Mouse (Mus musculus): ENCODE data around the gene Ppm1d. TPM values are rescaled to one million over a fixed set of nuclear protein-coding genes. Genes with fewer than 3 reads are reported as not detected.

The Ppm1d gene
- total and polyA plus RNA-seq, 3 experiments, result 19.0 to 26.4 (median 25.1) TPM

GRCm38 (mm10) chr11:85264635-85265034 is 46.4 kb upstream of the Ppm1d start:
- dilution Hi-C loops (cut with MboI; ENCODE audit: extremely low pct_ligation_motif_present, extremely low pct_unique_long_range_greater_than_20kb, low sequenced_read_pairs), result no loop called here
- H3K9ac ChIP-seq (ENCODE audit: insufficient read depth, low read depth), result no peak overlapping the region
- TF ChIP-seq HCFC1 (IDR thresholded peaks at IDR 0.05; ENCODE audit: low read depth, low read length) (no peak), NRF1 (IDR thresholded peaks at IDR 0.05; ENCODE audit: low read depth, low read length) (no peak), EP300 (IDR thresholded peaks at IDR 0.05; ENCODE audit: low read length) (no peak), RAD21 (IDR thresholded peaks at IDR 0.05; ENCODE audit: low read depth, low read length) (no peak), E2F4 (IDR thresholded peaks at IDR 0.05; ENCODE audit: insufficient replicate concordance, low read depth, low read length) (no peak), MAZ (IDR thresholded peaks at IDR 0.05; ENCODE audit: low read depth, low read length) (no peak), ZMIZ1 (IDR thresholded peaks at IDR 0.05; ENCODE audit: low read depth, low read length) (no peak), TCF12 (IDR thresholded peaks at IDR 0.05; ENCODE audit: low read depth, low read length) (no peak), USF2 (conservative IDR thresholded peaks at IDR 0.05; ENCODE audit: low read depth, low read length) (no peak), ZC3H11A (IDR thresholded peaks at IDR 0.05; ENCODE audit: low read depth, low read length) (no peak), RCOR1 (conservative IDR thresholded peaks at IDR 0.05; ENCODE audit: low read depth, low read length) (no peak), MXI1 (IDR thresholded peaks at IDR 0.05; ENCODE audit: low read depth, low read length) (no peak), POLR2AphosphoS2 (IDR thresholded peaks at IDR 0.05; ENCODE audit: low read depth, low read length) (no peak), IRF4 (IDR thresholded peaks at IDR 0.05; ENCODE audit: low read depth, low read length) (no peak)

GRCm38 (mm10) chr11:85267393-85267792 is 43.7 kb upstream of the Ppm1d start:
- H3K9me3 ChIP-seq (replicated peaks; ENCODE audit: low read length), result no peaks in the 10 kb centered on the region
- dilution Hi-C loops (cut with MboI; ENCODE audit: extremely low pct_ligation_motif_present, extremely low pct_unique_long_range_greater_than_20kb, low sequenced_read_pairs) (no loop called here), in situ Hi-C loops (cut with MboI; ENCODE audit: low pct_ligation_motif_present, low pct_unique_long_range_greater_than_20kb, low sequenced_read_pairs) (no loop called here)
- no peak overlapping the region for H3K4me2 ChIP-seq (ENCODE audit: insufficient read depth, low read depth, poor library complexity, severe bottlenecking)
- H3K27me3 ChIP-seq (replicated peaks), result no peaks in the 10 kb centered on the region
- no peak overlapping the region for H3K4me3 ChIP-seq (replicated peaks in 1 of 3; ENCODE audit: low read depth in 2 of 3, low read length in 2 of 3, poor library complexity in 1 of 3)
- no peak for DNase-seq (ENCODE audit: extremely low read depth)
- H3K27ac ChIP-seq (ENCODE audit: insufficient read depth, low read depth), result no peak overlapping the region
- TF ChIP-seq MXI1 (IDR thresholded peaks at IDR 0.05; ENCODE audit: low read depth, low read length), result no peak
- no peak for TF ChIP-seq PAX5 (IDR thresholded peaks at IDR 0.05; ENCODE audit: low read length)
- TF ChIP-seq KAT2A (IDR thresholded peaks at IDR 0.05; ENCODE audit: insufficient replicate concordance, low read length), result no peak
- TF ChIP-seq NELFE (IDR thresholded peaks at IDR 0.05; ENCODE audit: low read depth, low read length), result no peak
- no peak for TF ChIP-seq RAD21 (IDR thresholded peaks at IDR 0.05; ENCODE audit: low read depth, low read length)
- no peak for TF ChIP-seq CHD1 (IDR thresholded peaks at IDR 0.05; ENCODE audit: low read depth, low read length)
- TF ChIP-seq ELF1 (IDR thresholded peaks at IDR 0.05; ENCODE audit: low read depth, low read length), result no peak
- TF ChIP-seq SMC3 (IDR thresholded peaks at IDR 0.05; ENCODE audit: low read depth, low read length), result no peak
- no peak for TF ChIP-seq CTCF (conservative IDR thresholded peaks at IDR 0.05 in 1 of 2, IDR thresholded peaks at IDR 0.05 in 1 of 2; ENCODE audit: low read depth in 2 of 2, low read length in 2 of 2)
- no peak for TF ChIP-seq CHD2 (IDR thresholded peaks at IDR 0.05; ENCODE audit: low read length)
- TF ChIP-seq ETS1 (conservative IDR thresholded peaks at IDR 0.05; ENCODE audit: low read depth, low read length), result no peak
- TF ChIP-seq ZKSCAN1 (IDR thresholded peaks at IDR 0.05; ENCODE audit: borderline replicate concordance, low read depth, low read length), result no peak
- TF ChIP-seq POLR2A (IDR thresholded peaks at IDR 0.05; ENCODE audit: low read depth, low read length), result no peak
- no peak for TF ChIP-seq MAZ (IDR thresholded peaks at IDR 0.05; ENCODE audit: low read depth, low read length)
- TF ChIP-seq MEF2A (IDR thresholded peaks at IDR 0.05; ENCODE audit: borderline replicate concordance, low read depth, low read length), result no peak
- TF ChIP-seq ZMIZ1 (IDR thresholded peaks at IDR 0.05; ENCODE audit: low read depth, low read length), result no peak
- TF ChIP-seq JUND (conservative IDR thresholded peaks at IDR 0.05; ENCODE audit: low read depth, low read length), result no peak
- no peak for TF ChIP-seq USF2 (conservative IDR thresholded peaks at IDR 0.05; ENCODE audit: low read depth, low read length)
- no peak for TF ChIP-seq TCF12 (IDR thresholded peaks at IDR 0.05; ENCODE audit: low read depth, low read length)
- TF ChIP-seq SIN3A (IDR thresholded peaks at IDR 0.05; ENCODE audit: low read length), result no peak
- H3K4me1 ChIP-seq (ENCODE audit: control insufficient read depth in 1 of 2, insufficient read depth in 2 of 2), result peaks cover 0 to 6% of the 10 kb centered on the region in 2 experiments; a peak in 2 of 4 replicates
- H3K79me2 ChIP-seq (replicated peaks; ENCODE audit: control insufficient read depth, extremely low read depth, insufficient read depth, poor library complexity, severe bottlenecking), result no peaks in the 10 kb centered on the region
- no peak overlapping the region for H3K9ac ChIP-seq (ENCODE audit: insufficient read depth, low read depth)
- no peaks in the 10 kb centered on the region for H3K36me3 ChIP-seq (replicated peaks in 1 of 2; ENCODE audit: control insufficient read depth in 1 of 2, insufficient read depth in 1 of 2, low read length in 1 of 2)

More at GRCm38 (mm10) chr11:85264635-85265034, 46.4 kb upstream of the Ppm1d start:
- in situ Hi-C loops (cut with MboI; ENCODE audit: low pct_ligation_motif_present, low pct_unique_long_range_greater_than_20kb, low sequenced_read_pairs), result no loop called here
- no peaks in the 10 kb centered on the region for H3K9me3 ChIP-seq (replicated peaks; ENCODE audit: low read length)
- no peak overlapping the region for H3K4me2 ChIP-seq (ENCODE audit: insufficient read depth, low read depth, poor library complexity, severe bottlenecking)
- H3K27me3 ChIP-seq (replicated peaks), result no peaks in the 10 kb centered on the region
- no peaks in the 10 kb centered on the region for H3K36me3 ChIP-seq (replicated peaks in 1 of 2; ENCODE audit: control insufficient read depth in 1 of 2, insufficient read depth in 1 of 2, low read length in 1 of 2)
- peaks cover 0 to 6% of the 10 kb centered on the region in 2 experiments; a peak in 2 of 4 replicates for H3K4me1 ChIP-seq (ENCODE audit: control insufficient read depth in 1 of 2, insufficient read depth in 2 of 2)
- no peak overlapping the region for H3K4me3 ChIP-seq (replicated peaks in 1 of 3; ENCODE audit: low read depth in 2 of 3, low read length in 2 of 3, poor library complexity in 1 of 3)
- H3K79me2 ChIP-seq (replicated peaks; ENCODE audit: control insufficient read depth, extremely low read depth, insufficient read depth, poor library complexity, severe bottlenecking), result no peaks in the 10 kb centered on the region
- DNase-seq (ENCODE audit: extremely low read depth), result no peak
- no peak overlapping the region for H3K27ac ChIP-seq (ENCODE audit: insufficient read depth, low read depth)
